Mouse (Mus musculus) lung, postnatal 0 days (tissue): ENCODE measurements around the gene Auh. TPM values are rescaled to one million over a fixed set of nuclear protein-coding genes. Genes with fewer than 3 reads are reported as not detected.

Experiments used
- ATAC-seq: fragments of 200-750 bp; cut with Nextera tagmentation; 2 replicates; pipeline ENCODE4 v1.8.0; 2017; ENCODE audit warnings: moderate library complexity
- DNase-seq: peaks from one replicate; pipeline ENCODE4 v3.0.0-alpha.2; 2016; ENCODE audit warnings: low spot score
- H3K27ac ChIP-seq: fragments of 300-500 bp; sonication (generic); 2 replicates; pipeline ENCODE4 v1.5.1; 2014; ENCODE audit warnings: antibody characterized with exemption, mild to moderate bottlenecking, low read length, mixed read lengths
- H3K27me3 ChIP-seq: fragments of 300-500 bp; sonication (generic); replicated peaks from 2 replicates; pipeline ENCODE4 v1.6.1; 2014; ENCODE audit warnings: low read length, mixed read lengths; ENCODE audit not compliant: insufficient read depth
- H3K36me3 ChIP-seq: fragments of 300-500 bp; sonication (generic); 2 replicates; pipeline ENCODE4 v1.6.1; 2014; ENCODE audit warnings: low read length, mixed read lengths; ENCODE audit not compliant: insufficient read depth
- H3K4me1 ChIP-seq: fragments of 300-500 bp; sonication (generic); 2 replicates; pipeline ENCODE4 v1.6.1; 2014; ENCODE audit warnings: antibody characterized with exemption, low read depth, low read length, mixed read lengths; ENCODE audit not compliant: insufficient read depth
- H3K4me2 ChIP-seq: fragments of 300-500 bp; sonication (generic); replicated peaks from 2 replicates; pipeline ENCODE4 v1.6.1; 2014; ENCODE audit warnings: low read depth, mild to moderate bottlenecking, low read length, moderate library complexity, mixed read lengths
- H3K4me3 ChIP-seq: fragments of 300-500 bp; sonication (generic); 2 replicates; pipeline ENCODE4 v1.5.1; 2014; ENCODE audit warnings: low read depth, low read length
- H3K9ac ChIP-seq: fragments of 300-500 bp; sonication (generic); replicated peaks from 2 replicates; pipeline ENCODE4 v1.6.1; 2014; ENCODE audit warnings: low read depth, mild to moderate bottlenecking
- H3K9me3 ChIP-seq: fragments of 300-500 bp; sonication (generic); 2 replicates; pipeline ENCODE4 v1.6.1; 2016; ENCODE audit warnings: low read length, mixed read lengths
- CTCF ChIP-seq: IDR thresholded peaks from 2 replicates; pipeline ENCODE4 v1.5.1; 2016; ENCODE audit warnings: antibody characterized with exemption, mild to moderate bottlenecking
- EP300 ChIP-seq: IDR thresholded peaks from 2 replicates; pipeline ENCODE4 v1.6.1; 2016; ENCODE audit warnings: antibody characterized with exemption, mild to moderate bottlenecking, control low read depth
- WGBS: fragments of 180-500 bp; shearing (Covaris S2); extraction: QIAGEN DNeasy Blood & Tissue Kit; methylation state at CpG from one replicate; pipeline ENCODE4 v1.1.7; 2014; 5-methylcytosine and 5-hydroxymethylcytosine counted together
- polyA plus RNA-seq: library from polyadenylated mRNA; unstranded; fragments of >200 nt; fragmentation: Nextera tagmentation; extraction: Ambion mirVana; gene quantifications from 2 replicates; pipeline ENCODE4 v1.2.1, GENCODE M21; 2015

Gene Auh
- polyA plus RNA-seq, 1 experiment from 2014 or later, result 43.3 TPM

DNA sequence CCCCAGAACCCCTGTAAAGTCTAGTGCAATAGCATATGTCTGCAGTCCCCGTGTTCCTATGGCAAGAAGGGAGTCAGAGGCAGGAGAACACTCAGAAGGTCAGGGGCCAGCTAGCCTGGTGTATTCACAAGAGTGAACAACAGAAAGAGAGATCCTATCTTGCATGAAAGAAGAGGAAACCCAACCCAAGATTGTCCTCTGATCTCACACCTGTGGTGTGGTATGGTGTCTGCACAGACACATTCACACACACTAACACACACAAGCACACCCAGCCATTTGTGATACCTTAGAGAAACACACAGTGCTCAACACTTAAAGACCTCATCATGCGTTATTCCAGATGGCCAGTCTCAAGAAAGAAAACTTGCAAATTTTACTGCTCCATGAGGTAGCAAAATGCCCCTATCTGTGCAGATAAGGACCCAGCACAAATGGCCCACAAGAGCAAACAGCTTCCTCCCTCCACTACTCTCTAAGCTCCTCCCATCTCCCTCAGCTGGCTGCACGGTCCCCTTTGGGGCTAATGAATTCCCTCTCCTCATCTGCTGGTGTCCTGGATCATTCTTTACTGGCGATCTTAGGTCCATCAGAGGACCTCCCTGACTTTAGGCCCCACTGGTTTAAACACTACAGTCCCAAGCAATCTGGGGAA lies 128.7 kb downstream of the Auh start:
- 48% methylated on average over 4 of the region's 4 CpGs for WGBS
- no peak for DNase-seq
- no peak overlapping the region for H3K4me3 ChIP-seq
- peaks cover 7% of the 10 kb centered on the region; the same call in 1 of the 2 replicates for H3K4me1 ChIP-seq
- TF ChIP-seq CTCF (no peak), EP300 (no peak)
- H3K27me3 ChIP-seq, result no peaks in the 10 kb centered on the region
- no peak overlapping the region for H3K9ac ChIP-seq
- no peak overlapping the region for H3K27ac ChIP-seq
- no peaks in the 10 kb centered on the region for H3K36me3 ChIP-seq
- no peak overlapping the region for H3K4me2 ChIP-seq
- no peak for ATAC-seq
- H3K9me3 ChIP-seq, result no peaks in the 10 kb centered on the region

DNA sequence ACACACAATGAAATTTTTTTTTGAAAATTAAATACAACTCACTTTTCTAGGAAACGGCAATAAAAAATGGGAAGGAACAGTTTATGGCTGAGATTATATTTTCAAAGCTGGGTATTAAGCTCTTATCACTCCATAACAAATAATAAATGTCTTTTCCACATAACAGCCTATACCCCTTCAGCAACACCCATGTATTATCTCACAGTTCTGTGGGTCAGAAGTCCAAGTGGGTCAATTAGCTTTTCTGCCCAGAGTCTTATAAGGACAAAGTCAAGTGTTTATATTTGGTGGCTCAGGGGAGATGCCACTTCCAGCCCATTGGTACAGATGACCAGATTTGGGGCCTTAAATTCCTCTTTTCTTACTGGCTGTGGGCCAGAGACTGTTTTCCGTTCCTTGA lies 129.4 kb downstream of the Auh start:
- no peak overlapping the region for H3K27ac ChIP-seq
- no peak for ATAC-seq
- H3K4me3 ChIP-seq, result no peak overlapping the region
- no peak for DNase-seq
- H3K36me3 ChIP-seq, result no peaks in the 10 kb centered on the region
- H3K4me1 ChIP-seq, result peaks cover 2% of the 10 kb centered on the region; the same call in 1 of the 2 replicates
- 43% methylated on average over 2 of the region's 2 CpGs for WGBS
- no peak overlapping the region for H3K4me2 ChIP-seq
- H3K27me3 ChIP-seq, result no peaks in the 10 kb centered on the region
- no peaks in the 10 kb centered on the region for H3K9me3 ChIP-seq
- TF ChIP-seq EP300 (no peak), CTCF (no peak)
- H3K9ac ChIP-seq, result no peak overlapping the region

GRCm38 (mm10) chr13:52794232-52794631 lies 135.2 kb downstream of the Auh start:
- H3K36me3 ChIP-seq, result no peaks in the 10 kb centered on the region
- no peaks in the 10 kb centered on the region for H3K27me3 ChIP-seq
- no peaks in the 10 kb centered on the region for H3K4me1 ChIP-seq
- no peak overlapping the region for H3K4me3 ChIP-seq
- no peak overlapping the region for H3K27ac ChIP-seq
- ATAC-seq (no peak), DNase-seq (no peak)
- no peaks in the 10 kb centered on the region for H3K9me3 ChIP-seq
- TF ChIP-seq CTCF (no peak), EP300 (no peak)
- H3K9ac ChIP-seq, result no peak overlapping the region
- no peak overlapping the region for H3K4me2 ChIP-seq
- WGBS, result 92% methylated on average over 4 of the region's 4 CpGs

DNA sequence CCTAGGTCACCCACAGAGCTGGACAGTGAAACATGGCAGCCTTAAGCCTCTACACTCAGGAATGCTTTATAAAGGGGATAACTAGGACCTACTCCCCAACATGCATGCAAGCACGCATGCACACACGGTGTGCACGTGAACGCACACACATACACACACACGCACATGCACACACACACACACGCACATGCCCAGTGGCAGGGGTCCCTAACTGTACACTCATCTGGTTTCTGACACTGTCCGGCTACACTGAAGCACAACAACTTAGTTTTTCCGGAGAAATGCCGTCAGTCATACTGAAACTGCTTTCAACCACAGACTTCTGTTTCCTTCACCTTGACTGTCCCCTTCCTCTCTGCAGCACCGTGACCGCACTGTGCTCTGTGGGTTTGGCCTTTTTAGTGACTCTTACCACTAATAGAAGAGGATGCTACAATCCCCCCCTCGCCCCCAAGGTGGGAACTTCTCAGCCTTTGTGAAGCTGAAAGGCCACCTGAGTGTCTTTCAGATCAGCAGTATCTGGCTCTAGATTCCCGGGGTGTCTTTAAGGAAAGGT lies 136.0 kb downstream of the Auh start:
- H3K9ac ChIP-seq, result no peak overlapping the region

GRCm38 (mm10) chr13:52792242-52792844 lies 137.1 kb downstream of the Auh start:
- WGBS, result 87% methylated on average over 9 of the region's 9 CpGs
- Histone ChIP-seq H3K27ac (no peak overlapping the region), H3K4me3 (no peak overlapping the region), H3K4me1 (no peaks in the 10 kb centered on the region), H3K9me3 (no peaks in the 10 kb centered on the region), H3K9ac (no peak overlapping the region), H3K4me2 (no peak overlapping the region), H3K27me3 (no peaks in the 10 kb centered on the region), H3K36me3 (no peaks in the 10 kb centered on the region)
- no peak for TF ChIP-seq CTCF
- TF ChIP-seq EP300, result no peak
- no peak for ATAC-seq
- no peak for DNase-seq

More for the DNA sequence above, 136.0 kb downstream of the Auh start:
- ATAC-seq (no peak), DNase-seq (no peak)
- TF ChIP-seq EP300 (no peak), CTCF (no peak)
- Histone ChIP-seq H3K4me1 (no peaks in the 10 kb centered on the region), H3K27ac (no peak overlapping the region), H3K27me3 (no peaks in the 10 kb centered on the region), H3K36me3 (no peaks in the 10 kb centered on the region), H3K4me3 (no peak overlapping the region), H3K4me2 (no peak overlapping the region), H3K9me3 (no peaks in the 10 kb centered on the region)
- 84% methylated on average over 13 of the region's 13 CpGs for WGBS

DNA sequence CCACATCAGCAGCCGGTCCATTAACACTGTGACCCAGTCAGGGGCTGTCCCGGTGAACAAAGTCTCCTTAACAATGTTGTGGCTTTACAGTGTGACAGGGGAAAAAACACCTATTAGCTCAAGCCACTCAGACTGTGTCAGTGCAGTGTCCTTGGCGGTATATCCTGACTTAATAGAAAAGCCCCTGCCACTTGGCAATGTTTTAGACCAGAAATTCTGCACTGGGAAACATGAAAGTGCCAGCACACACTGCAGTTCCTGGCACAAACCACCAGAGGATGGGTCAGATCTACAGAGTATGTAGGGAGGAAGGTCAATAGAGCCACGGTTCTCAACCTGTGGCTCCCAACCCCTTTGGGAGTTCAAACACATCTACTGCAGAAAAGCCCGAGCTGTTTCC lies 138.6 kb downstream of the Auh start:
- ATAC-seq (no peak), DNase-seq (no peak)
- WGBS, result 65% methylated on average over 5 of the region's 5 CpGs
- Histone ChIP-seq H3K4me2 (no peak overlapping the region), H3K4me3 (no peak overlapping the region), H3K4me1 (no peaks in the 10 kb centered on the region), H3K9me3 (no peaks in the 10 kb centered on the region), H3K27ac (no peak overlapping the region), H3K27me3 (no peaks in the 10 kb centered on the region), H3K36me3 (no peaks in the 10 kb centered on the region), H3K9ac (no peak overlapping the region)
- TF ChIP-seq CTCF (peak; percentile 58), EP300 (no peak)

Other genes starting within 250 kb of the Auh start
- gene Nfil3, start 51.4 kb upstream of the Auh start, polyA plus RNA-seq, result 18.6 and 18.7 TPM in 2 replicates